Mouse (Mus musculus): Measurements from ENCODE around the gene Lpcat2. TPM values are rescaled to one million over a fixed set of nuclear protein-coding genes. Genes with fewer than 3 reads are reported as not detected.
A peak's percentile ranks its signal among the peaks of the same experiment; 100 is the strongest.

Gene Lpcat2
- polyA plus RNA-seq, 1 experiment from 2014 or later = 19.5 TPM

GRCm38 (mm10) chr8:92834786-92835500, 20.2 kb upstream of the Lpcat2 start:
- Histone ChIP-seq H3K36me3 (peaks cover 70% of the 10 kb centered on the region), H3K4me1 (peaks cover 12% of the 10 kb centered on the region), H3K4me3 (replicated peaks) (no peak overlapping the region), H3K27ac (replicated peaks) (peak overlapping the region; percentile 2; the same call in 1 of the 2 replicates), H3K9ac (no peak overlapping the region), H3K27me3 (no peaks in the 10 kb centered on the region), H3K9me3 (replicated peaks) (no peaks in the 10 kb centered on the region), H3K4me2 (replicated peaks) (no peak overlapping the region)
- 56% methylated on average over 11 of the region's 11 CpGs for WGBS
- peak; percentile 74 for ATAC-seq (ENCODE audit: insufficient number of reproducible peaks, low FRiP score, low TSS enrichment, low read depth)

- ATAC-seq (ENCODE audit: insufficient number of reproducible peaks, low FRiP score, low TSS enrichment, low read depth) = no peak
- Histone ChIP-seq H3K4me1 (peaks cover 12% of the 10 kb centered on the region), H3K36me3 (peaks cover 79% of the 10 kb centered on the region), H3K4me3 (replicated peaks) (no peak overlapping the region), H3K4me2 (replicated peaks) (no peak overlapping the region), H3K27ac (replicated peaks) (no peak overlapping the region), H3K27me3 (no peaks in the 10 kb centered on the region), H3K9me3 (replicated peaks) (no peaks in the 10 kb centered on the region), H3K9ac (no peak overlapping the region)
- WGBS = 97% methylated on average over 11 of the region's 11 CpGs
Measured at GRCm38 (mm10) chr8:92835901-92836300, 19.2 kb upstream of the Lpcat2 start.

DNA sequence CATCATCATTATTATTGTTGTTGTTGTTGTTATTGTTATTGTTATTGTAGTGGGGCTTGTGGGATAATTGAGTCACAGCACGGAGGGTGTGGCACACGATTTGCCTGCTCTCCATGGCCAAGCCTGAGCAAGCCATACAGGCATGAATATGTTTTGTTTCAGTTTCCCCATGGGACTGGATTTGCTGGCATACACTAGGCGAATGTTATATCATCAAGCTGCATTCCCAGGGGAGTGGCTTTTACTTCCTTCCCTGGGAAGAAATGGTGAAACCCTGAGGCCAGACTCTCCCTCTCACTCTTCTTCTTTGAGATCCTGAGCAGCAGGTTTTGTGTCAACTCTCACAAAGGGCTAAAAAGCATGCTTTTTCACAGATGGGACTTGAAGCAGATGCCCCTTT, 16.5 kb upstream of the Lpcat2 start:
- no peak for ATAC-seq (ENCODE audit: insufficient number of reproducible peaks, low FRiP score, low TSS enrichment, low read depth)
- peaks cover 66% of the 10 kb centered on the region for H3K36me3 ChIP-seq
- H3K9ac ChIP-seq = no peak overlapping the region
- no peak overlapping the region for H3K4me3 ChIP-seq (replicated peaks)
- no peak overlapping the region for H3K27ac ChIP-seq (replicated peaks)
- H3K9me3 ChIP-seq (replicated peaks) = no peaks in the 10 kb centered on the region
- no peaks in the 10 kb centered on the region for H3K27me3 ChIP-seq
- no peak overlapping the region for H3K4me2 ChIP-seq (replicated peaks)
- peaks cover 17% of the 10 kb centered on the region for H3K4me1 ChIP-seq
- WGBS = 63% methylated on average over 3 of the region's 3 CpGs

DNA sequence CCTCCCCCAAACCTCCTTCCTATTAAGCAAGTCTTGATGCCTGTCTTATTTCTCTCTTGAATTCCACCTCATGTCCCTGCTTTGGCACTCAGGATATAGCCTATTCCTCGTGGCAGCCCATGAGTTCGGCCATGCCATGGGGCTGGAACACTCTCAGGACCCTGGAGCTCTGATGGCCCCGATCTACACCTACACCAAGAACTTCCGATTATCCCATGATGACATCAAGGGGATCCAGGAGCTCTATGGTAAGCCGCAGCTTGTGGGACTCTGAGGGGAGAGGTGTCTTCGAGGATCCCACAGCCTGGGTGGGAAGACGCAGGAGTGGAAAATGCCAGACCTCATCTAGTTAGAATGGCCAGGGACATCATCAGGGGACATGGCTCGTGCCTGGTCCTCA, 16.0 kb upstream of the Lpcat2 start:
- H3K27me3 ChIP-seq = no peaks in the 10 kb centered on the region
- H3K27ac ChIP-seq (replicated peaks) = 0 out of 2 replicates have a peak overlapping the region, but pooled peaks have one; percentile 24
- H3K9ac ChIP-seq = no peak overlapping the region
- no peak overlapping the region for H3K4me3 ChIP-seq (replicated peaks)
- H3K4me1 ChIP-seq = peaks cover 17% of the 10 kb centered on the region
- no peak for ATAC-seq (ENCODE audit: insufficient number of reproducible peaks, low FRiP score, low TSS enrichment, low read depth)
- 90% methylated on average over 8 of the region's 8 CpGs for WGBS
- no peaks in the 10 kb centered on the region for H3K9me3 ChIP-seq (replicated peaks)
- peaks cover 69% of the 10 kb centered on the region for H3K36me3 ChIP-seq
- H3K4me2 ChIP-seq (replicated peaks) = no peak overlapping the region

DNA sequence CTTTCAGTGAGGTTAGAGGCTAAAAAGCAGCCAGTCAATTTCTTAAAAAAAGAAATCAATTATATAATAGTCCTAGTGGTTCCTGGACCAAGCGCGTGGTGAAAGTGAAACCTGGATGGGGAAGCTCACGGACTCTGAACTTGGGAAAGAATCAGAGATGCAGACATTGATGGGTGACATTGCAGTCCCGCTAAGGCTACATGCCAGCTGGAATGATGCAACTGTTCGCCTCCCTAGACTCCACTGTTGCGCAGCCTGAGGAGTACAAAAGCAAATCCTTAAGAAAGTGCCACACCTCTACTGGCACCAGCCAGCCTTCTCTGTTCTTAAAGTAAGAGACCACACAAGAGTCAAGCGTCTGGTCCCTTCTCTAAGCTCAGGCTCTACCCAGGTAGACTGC, 15.3 kb upstream of the Lpcat2 start:
- Histone ChIP-seq H3K9ac (no peak overlapping the region), H3K4me2 (replicated peaks) (0 out of 2 replicates have a peak overlapping the region, but pooled peaks have one; percentile 4), H3K36me3 (peaks cover 70% of the 10 kb centered on the region), H3K27me3 (no peaks in the 10 kb centered on the region), H3K9me3 (replicated peaks) (no peaks in the 10 kb centered on the region), H3K27ac (replicated peaks) (no peak overlapping the region), H3K4me3 (replicated peaks) (no peak overlapping the region), H3K4me1 (peaks cover 11% of the 10 kb centered on the region)
- WGBS = 81% methylated on average over 7 of the region's 7 CpGs
- no peak for ATAC-seq (ENCODE audit: insufficient number of reproducible peaks, low FRiP score, low TSS enrichment, low read depth)

GRCm38 (mm10) chr8:92846684-92847083, 8.5 kb upstream of the Lpcat2 start:
- Histone ChIP-seq H3K9me3 (replicated peaks) (no peaks in the 10 kb centered on the region), H3K4me2 (replicated peaks) (no peak overlapping the region), H3K36me3 (peaks cover 52% of the 10 kb centered on the region), H3K4me3 (replicated peaks) (no peak overlapping the region), H3K9ac (no peak overlapping the region), H3K27ac (replicated peaks) (peak overlapping the region; percentile 56), H3K27me3 (no peaks in the 10 kb centered on the region), H3K4me1 (peaks cover 50% of the 10 kb centered on the region)
- ATAC-seq (ENCODE audit: insufficient number of reproducible peaks, low FRiP score, low TSS enrichment, low read depth) = no peak
- 41% methylated on average over 3 of the region's 3 CpGs for WGBS

DNA sequence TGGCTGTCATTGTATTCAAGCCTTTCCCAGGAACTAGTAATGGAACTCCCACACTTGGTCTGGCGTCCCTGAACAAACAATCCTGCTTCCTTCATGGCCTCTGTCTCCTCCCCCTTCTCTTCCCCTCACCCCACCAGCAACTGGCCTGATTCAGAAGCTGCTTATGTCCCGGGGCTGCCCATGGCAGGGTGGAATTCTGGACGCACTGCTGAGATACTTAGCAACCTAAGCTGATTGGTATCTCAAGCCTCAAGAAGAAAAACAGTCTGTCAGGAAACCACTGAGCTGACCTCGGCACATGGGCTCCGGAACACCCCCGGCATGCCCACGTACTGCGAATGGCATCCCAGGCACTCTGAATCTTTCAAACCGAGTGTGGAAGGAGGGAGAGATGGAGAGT, 7.8 kb upstream of the Lpcat2 start:
- H3K4me3 ChIP-seq (replicated peaks) = no peak overlapping the region
- H3K9me3 ChIP-seq (replicated peaks) = no peaks in the 10 kb centered on the region
- H3K4me1 ChIP-seq = peaks cover 45% of the 10 kb centered on the region
- H3K36me3 ChIP-seq = peaks cover 54% of the 10 kb centered on the region
- no peaks in the 10 kb centered on the region for H3K27me3 ChIP-seq
- H3K27ac ChIP-seq (replicated peaks) = peak overlapping the region; percentile 56
- WGBS = 22% methylated on average over 9 of the region's 9 CpGs
- H3K4me2 ChIP-seq (replicated peaks) = no peak overlapping the region
- no peak for ATAC-seq (ENCODE audit: insufficient number of reproducible peaks, low FRiP score, low TSS enrichment, low read depth)
- no peak overlapping the region for H3K9ac ChIP-seq

GRCm38 (mm10) chr8:92849261-92849660, 5.9 kb upstream of the Lpcat2 start:
- Histone ChIP-seq H3K36me3 (peaks cover 55% of the 10 kb centered on the region), H3K4me2 (replicated peaks) (no peak overlapping the region), H3K9ac (no peak overlapping the region), H3K27me3 (no peaks in the 10 kb centered on the region), H3K27ac (replicated peaks) (peak overlapping the region; percentile 72), H3K9me3 (replicated peaks) (no peaks in the 10 kb centered on the region), H3K4me3 (replicated peaks) (no peak overlapping the region), H3K4me1 (peaks cover 54% of the 10 kb centered on the region)
- WGBS = 45% methylated on average over 6 of the region's 6 CpGs
- ATAC-seq (ENCODE audit: insufficient number of reproducible peaks, low FRiP score, low TSS enrichment, low read depth) = no peak

DNA sequence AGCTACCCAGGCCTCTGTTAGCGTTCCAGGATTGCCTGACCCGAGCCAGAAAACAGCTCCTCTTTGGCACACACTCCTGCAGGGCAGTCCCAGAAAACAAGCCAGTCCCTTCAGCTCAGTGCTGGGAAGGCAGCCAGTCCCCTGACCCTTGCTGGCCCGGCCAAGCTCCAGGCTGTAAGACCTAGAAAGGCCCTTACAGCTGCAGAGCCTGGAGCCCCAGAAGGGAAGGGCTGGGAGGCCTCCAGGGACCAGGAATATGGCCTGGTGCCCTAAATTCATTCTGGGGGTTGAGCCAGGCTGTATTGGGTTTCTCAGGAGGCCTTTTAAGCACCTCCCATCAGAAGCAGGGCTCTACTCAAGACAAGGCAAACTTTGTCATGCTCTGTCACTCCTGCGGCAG, 4.9 kb upstream of the Lpcat2 start:
- no peaks in the 10 kb centered on the region for H3K9me3 ChIP-seq (replicated peaks)
- H3K4me2 ChIP-seq (replicated peaks) = no peak overlapping the region
- WGBS = 60% methylated on average over 4 of the region's 4 CpGs
- peak; percentile 74 for ATAC-seq (ENCODE audit: insufficient number of reproducible peaks, low FRiP score, low TSS enrichment, low read depth)
- H3K27ac ChIP-seq (replicated peaks) = peak overlapping the region; percentile 72
- peaks cover 47% of the 10 kb centered on the region for H3K36me3 ChIP-seq
- no peak overlapping the region for H3K4me3 ChIP-seq (replicated peaks)
- peaks cover 63% of the 10 kb centered on the region for H3K4me1 ChIP-seq
- H3K27me3 ChIP-seq = no peaks in the 10 kb centered on the region
- H3K9ac ChIP-seq = no peak overlapping the region

DNA sequence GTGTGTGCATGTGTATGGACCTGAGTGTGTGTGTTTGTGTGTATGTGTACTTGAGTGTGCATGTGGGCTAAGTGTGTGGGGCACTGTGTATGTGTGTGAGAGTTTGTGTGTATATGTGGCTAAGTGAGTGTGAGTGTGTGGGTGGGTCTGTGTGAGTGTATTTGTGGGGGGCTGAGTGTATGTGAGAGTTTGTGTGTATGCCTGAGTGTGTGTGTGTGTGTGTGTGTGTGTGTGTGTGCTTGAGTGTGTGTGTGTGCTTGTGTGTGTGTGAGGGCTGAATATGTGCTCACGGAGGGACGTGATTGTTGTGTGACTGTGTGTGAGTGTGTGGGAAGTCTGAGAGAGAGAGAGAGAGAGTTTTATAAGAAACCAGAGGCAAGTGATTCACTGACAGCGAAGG, 3.8 kb upstream of the Lpcat2 start:
- H3K9me3 ChIP-seq (replicated peaks) = no peaks in the 10 kb centered on the region
- no peak overlapping the region for H3K4me3 ChIP-seq (replicated peaks)
- H3K4me2 ChIP-seq (replicated peaks) = no peak overlapping the region
- no peak overlapping the region for H3K27ac ChIP-seq (replicated peaks)
- ATAC-seq (ENCODE audit: insufficient number of reproducible peaks, low FRiP score, low TSS enrichment, low read depth) = no peak
- no peak overlapping the region for H3K9ac ChIP-seq
- peaks cover 61% of the 10 kb centered on the region for H3K4me1 ChIP-seq
- H3K27me3 ChIP-seq = no peaks in the 10 kb centered on the region; the same call in 1 of the 2 replicates
- peaks cover 37% of the 10 kb centered on the region for H3K36me3 ChIP-seq
- WGBS = 92% methylated on average over 3 of the region's 3 CpGs

- Histone ChIP-seq H3K4me1 (peaks cover 44% of the 10 kb centered on the region), H3K27me3 (no peaks in the 10 kb centered on the region; the same call in 1 of the 2 replicates), H3K9ac (no peak overlapping the region), H3K27ac (replicated peaks) (peak overlapping the region; percentile 18; the same call in 1 of the 2 replicates), H3K9me3 (replicated peaks) (no peaks in the 10 kb centered on the region), H3K4me2 (replicated peaks) (no peak overlapping the region), H3K4me3 (replicated peaks) (no peak overlapping the region), H3K36me3 (peaks cover 24% of the 10 kb centered on the region)
- 59% methylated on average over 18 of the region's 18 CpGs for WGBS
- no peak for ATAC-seq (ENCODE audit: insufficient number of reproducible peaks, low FRiP score, low TSS enrichment, low read depth)
Measured at GRCm38 (mm10) chr8:92853188-92853983, 1.8 kb upstream of the Lpcat2 start.

All from embryonic facial prominence, embryonic 15.5 days (tissue).